In genomic region chr11:44841127-44842056, GRCm38 (mm10) we compare ENCODE assay signal across 11 mouse cellular contexts.
DNase-seq lines count a peak whose midpoint lies in the region; ATAC-seq lines count a peak whose summit lies in the region.
"Had no signal": no experiment of that assay in that cellular context is flagged by ENCODE, and none has a peak within 500 bp of the region (broad histone marks: within the 10 kb centered on the region; RNA-seq: fewer than 3 reads in every experiment).

No protein-coding gene starts in this region.

- H3K9me3 ChIP-seq in hindbrain, embryonic 12.5 days (replicated peaks) = no peaks in the 10 kb centered on the region
- no peaks in the 10 kb centered on the region for H3K9me3 ChIP-seq in neural tube, embryonic 12.5 days
- H3K9me3 ChIP-seq: kidney, embryonic 15.5 days had no signal

- no peak overlapping the region for H3K4me2 ChIP-seq in hindbrain, embryonic 12.5 days (replicated peaks)
- H3K4me2 ChIP-seq in neural tube, embryonic 12.5 days (replicated peaks) = peak overlapping the region; percentile 22; the same call in 1 of the 2 replicates
- H3K4me2 ChIP-seq: kidney, embryonic 15.5 days had no signal

- H3K9ac ChIP-seq in hindbrain, embryonic 12.5 days = no peak overlapping the region
- no peak overlapping the region for H3K9ac ChIP-seq in neural tube, embryonic 12.5 days
- H3K9ac ChIP-seq: kidney, embryonic 15.5 days had no signal

- H3K4me1 ChIP-seq in hindbrain, embryonic 12.5 days = peaks cover 39% of the 10 kb centered on the region
- H3K4me1 ChIP-seq in neural tube, embryonic 12.5 days = peaks cover 24% of the 10 kb centered on the region

- intact Hi-C loops in left cerebral cortex, postnatal 4 days (cut with DNase I) = no loop called here

- DNase-seq in left cerebral cortex, postnatal 4 days = peak; percentile 24
- no peak for DNase-seq in left cerebral cortex, adult 11 months (ENCODE audit: low spot score)
- peak; percentile 59 for DNase-seq in embryo, embryonic 11 days
- no peak for DNase-seq in urinary bladder, postnatal 36 days (ENCODE audit: low spot score in 2 of 2)
- no peak for DNase-seq in right cerebral cortex, adult 18-20 months
- no peak for DNase-seq in frontal cortex, adult 2 months (ENCODE audit: extremely low spot score in 1 of 2, low spot score in 1 of 2)
- DNase-seq: cerebellum, adult 11-12 months had no signal

- H3K36me3 ChIP-seq in hindbrain, embryonic 12.5 days = no peaks in the 10 kb centered on the region
- H3K36me3 ChIP-seq in neural tube, embryonic 12.5 days = no peaks in the 10 kb centered on the region
- H3K36me3 ChIP-seq: kidney, embryonic 15.5 days had no signal

- peak; percentile 81 for ATAC-seq in hindbrain, embryonic 12.5 days (ENCODE audit: low FRiP score)
- ATAC-seq in neural tube, embryonic 12.5 days (ENCODE audit: low FRiP score, low read depth) = peak; percentile 79

- H3K4me3 ChIP-seq in hindbrain, embryonic 12.5 days = no peak overlapping the region
- no peak overlapping the region for H3K4me3 ChIP-seq in neural tube, embryonic 12.5 days
- H3K4me3 ChIP-seq: kidney, embryonic 15.5 days; left cerebral cortex, adult 2 months had no signal

- H3K27ac ChIP-seq in hindbrain, embryonic 12.5 days = peak overlapping the region; percentile 70
- 0 out of 2 replicates have a peak overlapping the region, but pooled peaks have one; percentile 26 for H3K27ac ChIP-seq in neural tube, embryonic 12.5 days
- H3K27ac ChIP-seq: kidney, embryonic 15.5 days; left cerebral cortex, adult 2 months had no signal

- 34% methylated on average over 14 of the region's 14 CpGs for WGBS in hindbrain, embryonic 12.5 days
- 40% methylated on average over 14 of the region's 14 CpGs for WGBS in neural tube, embryonic 12.5 days

- H3K27me3 ChIP-seq in hindbrain, embryonic 12.5 days = no peaks in the 10 kb centered on the region
- no peaks in the 10 kb centered on the region for H3K27me3 ChIP-seq in neural tube, embryonic 12.5 days (replicated peaks)
- H3K27me3 ChIP-seq: kidney, embryonic 15.5 days had no signal

Comparison
In these comparisons a context has a peak if more than half of its experiments do, and no peak if none do; other contexts are left out.
1. DNase-seq: peak in left cerebral cortex, postnatal 4 days (single experiment) and embryo, embryonic 11 days (single experiment); none in left cerebral cortex, adult 11 months (single experiment), urinary bladder, postnatal 36 days (0 of 2), right cerebral cortex, adult 18-20 months (single experiment) and frontal cortex, adult 2 months (0 of 2).